Mouse (Mus musculus) erythroid progenitor cell, adult 5-6 weeks (primary cell): ENCODE data around the gene Lrig2. TPM values are rescaled to one million over a fixed set of nuclear protein-coding genes. Genes with fewer than 3 reads are reported as not detected.

ENCODE experiments used
- ATAC-seq: replicated peaks from 2 replicates; pipeline ENCODE4 v1.8.0; 2016; ENCODE audit warnings: moderate number of reproducible peaks, mild to moderate bottlenecking, moderate TSS enrichment, inconsistent platforms; ENCODE audit not compliant: poor library complexity, low FRiP score, severe bottlenecking
- total RNA-seq, 2 experiments: library from RNA; stranded (forward) in 1 of 2; stranded (reverse) in 1 of 2; fragments of 150-400 nt in 1 of 2; fragments of 186-747, 209-891 nt in 1 of 2; gene quantifications; 2 replicates each; pipeline versions ENCODE4 v1.2.3 to v1.2.4; 2015 to 2017; ENCODE audit warnings: low replicate concordance in 2 of 2

The Lrig2 gene
- total RNA-seq, 2 experiments from 2014 or later, result 12.2 to 23.6 TPM

DNA sequence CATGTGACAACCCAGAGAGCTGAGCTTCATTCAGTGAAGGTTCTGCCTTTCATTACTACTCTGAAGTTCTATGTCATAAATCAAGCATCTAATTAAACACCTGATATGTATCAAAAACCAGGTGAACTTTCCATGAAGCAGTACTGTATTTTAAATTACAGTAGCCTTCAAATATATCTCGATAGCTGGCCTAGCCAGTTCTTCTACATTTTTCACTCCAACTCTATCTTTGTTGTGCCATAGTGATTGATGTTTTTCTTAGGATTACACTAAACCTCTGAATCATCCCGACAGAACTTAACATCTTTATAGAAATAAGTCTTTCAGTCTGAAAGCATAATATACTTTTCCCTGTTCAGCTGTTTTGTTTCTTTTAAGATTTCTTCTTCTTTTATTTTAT is 2.8 kb upstream of the Lrig2 start:
- no peak for ATAC-seq

DNA sequence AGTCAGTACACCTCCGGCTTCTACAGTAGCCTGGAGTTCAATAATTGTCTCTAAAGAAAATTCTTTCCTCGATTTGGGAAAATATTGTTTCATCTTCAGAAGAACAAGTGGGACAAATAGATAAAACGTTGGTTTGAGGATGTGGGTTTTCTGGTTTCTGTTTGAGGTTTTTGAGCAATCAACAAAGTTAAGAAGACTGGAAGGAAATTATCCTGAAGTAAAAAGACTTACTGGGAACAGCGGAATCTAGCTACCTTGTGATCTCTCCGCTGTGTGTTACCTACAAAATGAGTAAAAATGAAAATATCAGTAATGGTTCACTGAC is 668 bp upstream of the Lrig2 start:
- no peak for ATAC-seq

GRCm38 (mm10) chr3:104510771-104511429 is 818 bp downstream of the Lrig2 start:
- ATAC-seq, result no peak

GRCm38 (mm10) chr3:104501648-104502047 is 10.1 kb downstream of the Lrig2 start:
- no peak for ATAC-seq

- no peak for ATAC-seq
Observed at GRCm38 (mm10) chr3:104500881-104501280, 10.8 kb downstream of the Lrig2 start.

GRCm38 (mm10) chr3:104496176-104496575 is 15.5 kb downstream of the Lrig2 start:
- ATAC-seq, result no peak

DNA sequence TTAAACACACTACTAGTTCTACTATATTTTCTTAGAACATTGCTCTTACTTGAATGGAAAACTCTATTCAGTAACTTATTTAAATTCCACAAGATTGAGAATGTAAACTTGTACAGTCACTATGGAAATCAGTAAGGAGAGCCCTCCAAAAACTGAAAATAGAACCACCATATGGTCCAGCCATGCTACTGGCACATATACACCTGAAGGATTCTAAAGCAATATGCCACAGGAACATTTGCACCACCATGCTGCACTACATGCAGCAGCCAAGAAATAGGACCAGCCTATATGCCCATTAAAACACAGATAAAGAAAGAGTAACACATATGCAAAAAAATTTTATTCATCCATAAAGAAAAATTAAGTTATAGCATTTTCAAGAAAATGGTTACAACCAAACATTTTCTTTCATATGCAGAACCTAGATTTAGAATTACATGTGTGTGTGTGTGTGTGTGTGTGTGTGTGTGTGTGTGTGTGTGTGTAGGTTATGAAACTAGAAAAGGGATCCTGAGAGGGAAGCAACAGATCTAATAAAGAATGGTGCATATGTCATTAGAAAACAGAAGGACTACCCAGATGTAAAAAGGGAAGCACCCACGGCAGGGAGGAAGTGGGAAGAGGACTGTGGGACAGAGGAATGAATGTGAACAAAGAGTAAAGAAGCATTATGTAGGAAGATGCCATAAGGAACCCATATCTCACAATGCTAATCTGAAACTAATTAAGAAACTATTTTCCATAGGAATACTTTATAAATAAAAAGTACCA is 30.6 kb downstream of the Lrig2 start:
- ATAC-seq, result no peak

DNA sequence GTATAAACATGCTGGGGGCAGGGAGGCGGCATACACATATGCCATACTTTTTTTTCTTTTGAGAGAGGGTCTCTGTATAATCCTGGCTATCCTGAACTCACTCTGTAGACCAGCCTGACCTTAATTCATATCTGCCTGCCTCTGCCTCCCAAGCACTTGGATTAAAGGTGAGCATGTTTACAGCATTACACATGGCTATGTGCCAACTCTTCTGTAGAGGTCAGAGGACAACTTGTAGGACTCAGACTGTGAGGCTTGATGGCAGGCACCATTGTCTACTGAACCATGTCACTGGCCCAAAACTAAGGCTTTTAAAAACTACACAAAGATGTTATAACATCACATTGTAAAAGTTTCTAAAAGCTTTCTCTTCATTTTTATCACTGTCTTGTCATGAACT is 33.7 kb downstream of the Lrig2 start:
- no peak for ATAC-seq

GRCm38 (mm10) chr3:104469421-104469820 is 42.3 kb downstream of the Lrig2 start:
- ATAC-seq, result no peak

DNA sequence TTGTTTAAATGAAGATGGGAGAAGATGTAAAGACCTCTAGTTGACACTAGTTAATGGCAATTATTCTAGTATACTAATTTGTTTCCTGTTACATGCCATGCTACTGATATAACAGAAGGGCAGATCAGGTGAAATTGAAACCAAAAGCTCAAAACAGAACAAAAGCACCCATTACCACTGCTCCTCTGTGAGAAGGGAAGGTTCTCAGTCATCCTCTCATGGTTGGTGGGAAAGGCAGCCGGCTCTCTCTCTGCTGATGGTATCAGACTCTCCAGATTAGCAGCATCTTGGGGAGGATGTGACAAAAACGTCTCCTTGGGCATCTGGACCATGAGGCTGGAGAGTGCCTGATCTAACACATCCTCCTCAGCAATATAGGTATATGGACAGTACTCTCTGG is 50.5 kb downstream of the Lrig2 start:
- ATAC-seq, result no peak

DNA sequence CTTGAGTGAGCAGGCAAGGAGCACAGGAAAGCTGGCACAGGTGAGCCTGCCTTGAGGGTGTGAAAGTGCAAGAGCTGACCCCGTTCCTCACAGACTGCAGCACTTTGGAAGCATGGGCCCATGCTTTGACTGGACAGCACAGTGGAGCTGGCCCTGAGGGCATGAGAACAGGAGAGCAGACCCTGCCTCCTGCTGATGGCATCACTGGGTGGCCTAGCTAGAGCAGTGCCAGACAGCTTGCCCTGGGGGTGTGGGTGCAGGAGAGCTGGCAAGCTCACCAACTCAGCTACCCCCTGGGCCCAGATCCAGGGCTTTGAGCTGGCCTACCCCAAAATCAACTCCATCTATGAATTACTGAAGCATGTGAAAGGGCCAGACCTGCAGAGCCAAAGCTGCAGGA is 53.1 kb downstream of the Lrig2 start:
- ATAC-seq, result no peak

DNA sequence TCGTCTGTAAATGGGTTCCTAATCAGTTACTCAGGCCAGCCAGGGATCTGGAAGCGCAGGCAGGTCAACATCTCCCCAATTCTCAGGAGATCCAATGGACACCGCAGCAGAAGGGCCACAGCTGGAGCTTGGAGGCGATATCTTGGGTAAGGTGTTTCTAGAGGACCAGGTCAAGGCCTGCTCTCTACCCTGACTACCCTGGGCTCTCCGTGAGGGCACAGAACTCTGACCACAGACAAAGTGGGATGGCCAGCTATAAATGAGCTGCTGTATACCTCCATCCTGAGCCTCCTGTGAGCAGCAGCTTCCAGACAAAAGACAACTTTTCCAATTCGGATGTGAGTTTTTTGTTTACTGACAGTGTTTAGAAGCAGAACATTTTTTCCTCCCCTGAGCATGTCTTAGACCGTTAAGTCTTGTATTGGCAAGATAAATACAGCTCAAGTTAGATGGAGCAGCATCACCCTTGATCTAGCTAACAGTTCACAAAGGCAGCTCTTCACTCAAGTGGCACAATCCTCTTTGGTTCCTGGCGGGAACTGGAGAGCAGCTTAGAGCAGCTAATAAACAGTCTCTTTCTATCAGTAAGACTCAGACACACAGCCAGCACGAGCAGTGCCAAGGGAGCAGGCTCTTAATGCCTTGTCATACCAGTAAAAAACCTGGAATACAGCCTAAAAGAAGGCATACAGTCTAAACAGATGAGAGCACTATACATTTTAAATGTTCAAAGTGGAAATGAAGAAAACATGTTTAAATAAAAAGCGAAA is 56.0 kb downstream of the Lrig2 start:
- no peak for ATAC-seq

- no peak for ATAC-seq
Observed at GRCm38 (mm10) chr3:104447240-104447639, 64.5 kb downstream of the Lrig2 start.

DNA sequence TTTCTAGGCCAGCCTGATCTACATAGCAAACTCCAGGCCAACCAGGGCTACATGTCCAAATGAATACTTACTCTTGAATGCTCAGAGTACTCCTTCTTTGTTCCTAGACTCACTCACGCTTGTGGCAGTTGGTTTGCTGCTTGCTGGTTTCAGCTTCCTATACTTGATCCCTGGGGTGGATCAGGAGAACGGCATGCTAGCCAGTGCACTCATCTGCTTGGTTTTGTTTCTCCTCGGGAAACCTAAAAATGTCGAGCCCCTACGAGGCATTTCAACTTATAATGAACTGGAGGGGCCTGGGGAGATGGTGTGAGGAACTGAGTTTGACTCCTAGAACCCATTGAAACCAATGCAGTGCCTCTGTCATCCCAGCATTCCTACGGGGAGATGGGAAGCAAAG is 65.0 kb downstream of the Lrig2 start:
- ATAC-seq, result no peak

DNA sequence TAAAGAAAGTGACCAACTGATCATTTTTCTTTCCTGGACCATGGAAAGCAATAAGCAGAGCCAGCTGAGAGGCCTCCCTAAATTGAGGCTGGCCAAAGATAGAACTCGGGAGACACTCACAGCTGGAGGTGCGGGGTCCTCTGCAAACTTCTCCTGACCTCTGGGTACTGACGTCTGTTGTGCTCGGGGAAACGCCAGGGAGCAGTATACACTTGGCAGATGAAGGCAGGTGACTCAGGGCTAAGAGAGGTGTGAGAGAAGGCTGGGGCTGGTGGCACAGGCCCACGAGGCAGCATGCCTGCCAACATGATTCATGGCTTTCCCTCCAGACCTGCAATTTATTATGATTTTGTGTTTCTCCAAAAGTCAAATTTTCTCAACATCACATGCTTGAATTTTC is 66.1 kb downstream of the Lrig2 start:
- no peak for ATAC-seq

DNA sequence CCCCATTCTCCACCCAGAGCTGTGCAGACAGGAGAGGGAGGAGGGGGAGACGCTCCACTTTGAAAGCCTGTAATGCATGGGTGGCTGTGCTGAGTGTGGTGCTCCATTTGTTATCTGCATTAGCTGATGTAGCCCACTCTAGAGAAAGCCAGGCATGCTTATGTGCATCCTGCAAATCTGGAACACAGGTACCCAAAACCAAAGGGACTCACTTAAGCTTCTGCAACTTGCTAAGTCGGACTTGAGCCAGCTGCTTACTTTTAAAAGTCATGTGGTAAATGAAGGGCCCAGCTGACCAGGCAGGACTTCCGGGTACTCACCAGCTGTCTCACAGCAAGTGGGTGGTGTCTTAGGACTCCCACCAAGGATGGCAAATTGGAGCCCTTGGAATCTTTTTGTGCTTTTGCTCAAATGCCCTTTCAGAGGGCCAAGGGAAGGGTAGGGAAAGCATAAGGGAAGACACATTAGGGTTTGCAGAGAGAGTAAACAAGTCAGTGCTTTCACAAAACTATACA is 66.7 kb downstream of the Lrig2 start:
- ATAC-seq, result no peak

DNA sequence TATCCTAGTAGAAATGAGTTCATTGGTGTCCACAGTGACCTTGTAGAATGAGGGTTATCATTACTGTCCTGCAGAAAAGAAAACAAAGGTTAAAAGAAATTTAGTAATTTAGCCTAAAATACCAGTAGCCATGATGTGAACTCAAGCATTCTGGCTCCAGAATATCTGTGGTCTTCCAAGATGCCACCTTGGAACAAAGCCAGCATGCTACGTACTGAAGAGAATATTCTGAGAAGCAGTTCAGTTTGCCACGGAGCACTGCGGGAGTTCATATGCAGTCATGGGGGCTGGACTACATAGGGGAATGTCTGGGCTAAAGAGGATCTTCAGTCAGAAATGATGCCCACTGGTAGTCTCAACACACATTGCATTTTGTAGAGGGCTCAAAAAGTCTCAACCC is 67.6 kb downstream of the Lrig2 start:
- ATAC-seq, result no peak

DNA sequence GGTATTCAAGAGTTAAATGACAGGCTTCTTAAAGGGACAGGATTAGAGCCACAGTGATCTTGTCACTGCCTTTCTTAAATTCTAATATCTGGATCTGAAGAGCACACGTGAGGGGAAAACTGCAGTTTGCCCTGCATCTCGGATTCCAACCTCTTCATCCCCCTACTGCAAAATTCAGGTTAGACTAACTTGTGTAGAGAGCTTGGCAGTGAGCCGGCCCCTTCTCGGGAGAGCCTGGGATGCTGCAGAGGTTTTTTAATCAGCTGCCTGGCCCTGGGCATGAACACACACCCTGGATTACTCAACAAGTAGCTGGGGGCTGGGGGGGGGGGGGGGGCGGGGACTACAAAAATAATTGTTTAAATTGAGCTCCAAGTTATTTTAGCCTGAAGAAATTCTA is 69.4 kb downstream of the Lrig2 start:
- no peak for ATAC-seq

DNA sequence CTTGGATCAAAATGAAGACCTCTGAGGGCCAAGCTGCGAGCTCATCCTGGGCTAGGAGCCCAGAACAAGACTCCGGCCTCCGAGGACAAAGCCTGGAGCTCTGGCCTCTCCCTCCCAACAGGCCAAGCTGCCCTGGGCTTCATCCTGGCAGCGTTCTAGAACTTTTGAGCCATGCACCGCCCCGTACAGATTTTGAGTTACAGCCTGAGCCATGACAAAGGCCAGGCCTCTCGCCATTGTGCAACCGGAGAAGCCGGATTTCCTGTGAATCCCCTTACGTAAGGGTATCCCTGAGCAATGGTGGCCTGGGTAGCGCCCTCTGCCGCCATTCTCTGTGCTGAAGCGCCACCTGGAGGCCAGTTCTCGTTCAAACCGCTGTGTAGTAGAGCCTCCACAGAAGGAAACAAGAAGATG is 69.8 kb downstream of the Lrig2 start:
- peak; percentile 67 for ATAC-seq

DNA sequence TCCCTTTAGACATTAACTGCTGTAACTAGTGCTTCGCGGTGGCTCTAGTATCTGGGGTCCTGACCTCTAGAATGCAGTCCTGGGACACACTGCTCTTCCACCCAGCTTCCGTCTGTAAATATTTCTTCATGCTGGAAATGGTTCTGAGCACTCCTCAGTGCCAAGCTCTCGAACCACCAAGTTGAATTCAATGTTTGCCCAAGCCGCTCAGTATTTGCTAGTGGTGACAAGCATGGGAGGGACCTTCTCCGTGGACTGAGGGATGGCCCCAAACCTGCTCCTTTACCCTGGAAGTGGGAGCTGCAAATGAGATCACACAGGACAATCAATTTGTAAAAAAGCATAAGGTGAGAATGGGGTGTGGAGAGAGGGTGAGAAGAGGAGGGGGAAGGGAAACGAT is 70.3 kb downstream of the Lrig2 start:
- ATAC-seq, result no peak

- no peak for ATAC-seq
Observed at GRCm38 (mm10) chr3:104438777-104439176, 72.9 kb downstream of the Lrig2 start.
